Mouse (Mus musculus): ENCODE results near the gene Sik3. TPM values are rescaled to one million over a fixed set of nuclear protein-coding genes. Genes with fewer than 3 reads are reported as not detected.
"Not testable (repeated sequence)": the region's sequence is repeated elsewhere in the genome, so short reads cannot be mapped to it uniquely, and the experiment has no call there.

Sik3 gene
- polyA plus RNA-seq, 1 experiment from 2014 or later, result 10.6 TPM

GRCm38 (mm10) chr9:46122731-46123130 is 110.1 kb downstream of the Sik3 start:
- Histone ChIP-seq H3K4me1 (ENCODE audit: control insufficient read depth, insufficient read depth, low read length) (peaks cover 15% of the 10 kb centered on the region), H3K4me3 (ENCODE audit: low read depth, low read length) (no peak overlapping the region), H3K27ac (replicated peaks; ENCODE audit: low read depth, low read length) (no peak overlapping the region), H3K9ac (ENCODE audit: low read length) (no peak overlapping the region), H3K27me3 (ENCODE audit: control insufficient read depth, insufficient read depth, low read length) (no peaks in the 10 kb centered on the region), H3K36me3 (ENCODE audit: control insufficient read depth, insufficient read depth, low read length) (no peaks in the 10 kb centered on the region), H3K9me3 (ENCODE audit: control insufficient read depth, low read length) (no peaks in the 10 kb centered on the region; the same call in 1 of the 2 replicates), H3K4me2 (ENCODE audit: low read depth, severe bottlenecking) (no peak overlapping the region)
- no peak for DNase-seq (ENCODE audit: low spot score)
- WGBS, result 66% methylated on average over 9 of the region's 9 CpGs
- ATAC-seq (ENCODE audit: insufficient number of reproducible peaks, low FRiP score, low TSS enrichment, low read depth), result no peak

GRCm38 (mm10) chr9:46126295-46126694 is 113.7 kb downstream of the Sik3 start:
- H3K4me3 ChIP-seq (ENCODE audit: low read depth, low read length), result no peak overlapping the region
- DNase-seq (ENCODE audit: low spot score) (no peak), ATAC-seq (ENCODE audit: insufficient number of reproducible peaks, low FRiP score, low TSS enrichment, low read depth) (no peak)
- no peak overlapping the region for H3K4me2 ChIP-seq (ENCODE audit: low read depth, severe bottlenecking)
- peaks cover 12% of the 10 kb centered on the region for H3K4me1 ChIP-seq (ENCODE audit: control insufficient read depth, insufficient read depth, low read length)
- H3K36me3 ChIP-seq (ENCODE audit: control insufficient read depth, insufficient read depth, low read length), result no peaks in the 10 kb centered on the region
- H3K9me3 ChIP-seq (ENCODE audit: control insufficient read depth, low read length), result no peaks in the 10 kb centered on the region
- 54% methylated on average over 2 of the region's 2 CpGs for WGBS
- no peaks in the 10 kb centered on the region for H3K27me3 ChIP-seq (ENCODE audit: control insufficient read depth, insufficient read depth, low read length)
- no peak overlapping the region for H3K9ac ChIP-seq (ENCODE audit: low read length)
- H3K27ac ChIP-seq (replicated peaks; ENCODE audit: low read depth, low read length), result 0 out of 2 replicates have a peak overlapping the region, but pooled peaks have one; percentile 21

GRCm38 (mm10) chr9:46127326-46127725 is 114.7 kb downstream of the Sik3 start:
- H3K4me3 ChIP-seq (ENCODE audit: low read depth, low read length), result no peak overlapping the region
- ATAC-seq (ENCODE audit: insufficient number of reproducible peaks, low FRiP score, low TSS enrichment, low read depth) (no peak), DNase-seq (ENCODE audit: low spot score) (no peak)
- H3K9me3 ChIP-seq (ENCODE audit: control insufficient read depth, low read length), result no peaks in the 10 kb centered on the region
- no peaks in the 10 kb centered on the region for H3K27me3 ChIP-seq (ENCODE audit: control insufficient read depth, insufficient read depth, low read length)
- no peaks in the 10 kb centered on the region for H3K36me3 ChIP-seq (ENCODE audit: control insufficient read depth, insufficient read depth, low read length)
- no peak overlapping the region for H3K4me2 ChIP-seq (ENCODE audit: low read depth, severe bottlenecking)
- peaks cover 12% of the 10 kb centered on the region for H3K4me1 ChIP-seq (ENCODE audit: control insufficient read depth, insufficient read depth, low read length)
- no peak overlapping the region for H3K9ac ChIP-seq (ENCODE audit: low read length)
- H3K27ac ChIP-seq (replicated peaks; ENCODE audit: low read depth, low read length), result no peak overlapping the region
- WGBS, result 32% methylated on average over 5 of the region's 5 CpGs

- ATAC-seq (ENCODE audit: insufficient number of reproducible peaks, low FRiP score, low TSS enrichment, low read depth), result no peak
Observed at GRCm38 (mm10) chr9:46129241-46129640, 116.6 kb downstream of the Sik3 start.

GRCm38 (mm10) chr9:46132821-46133220 is 120.2 kb downstream of the Sik3 start:
- not testable (repeated sequence) for H3K9ac ChIP-seq (ENCODE audit: low read length); H3K4me1 ChIP-seq (ENCODE audit: control insufficient read depth, insufficient read depth, low read length); H3K27ac ChIP-seq (replicated peaks; ENCODE audit: low read depth, low read length); ATAC-seq (ENCODE audit: insufficient number of reproducible peaks, low FRiP score, low TSS enrichment, low read depth); DNase-seq (ENCODE audit: low spot score); H3K9me3 ChIP-seq (ENCODE audit: control insufficient read depth, low read length); H3K4me3 ChIP-seq (ENCODE audit: low read depth, low read length); H3K36me3 ChIP-seq (ENCODE audit: control insufficient read depth, insufficient read depth, low read length); H3K4me2 ChIP-seq (ENCODE audit: low read depth, severe bottlenecking); H3K27me3 ChIP-seq (ENCODE audit: control insufficient read depth, insufficient read depth, low read length)

More at GRCm38 (mm10) chr9:46129241-46129640, 116.6 kb downstream of the Sik3 start:
- Histone ChIP-seq H3K4me1 (ENCODE audit: control insufficient read depth, insufficient read depth, low read length) (peaks cover 12% of the 10 kb centered on the region), H3K4me2 (ENCODE audit: low read depth, severe bottlenecking) (no peak overlapping the region), H3K27ac (replicated peaks; ENCODE audit: low read depth, low read length) (no peak overlapping the region), H3K9me3 (ENCODE audit: control insufficient read depth, low read length) (no peaks in the 10 kb centered on the region), H3K36me3 (ENCODE audit: control insufficient read depth, insufficient read depth, low read length) (no peaks in the 10 kb centered on the region), H3K27me3 (ENCODE audit: control insufficient read depth, insufficient read depth, low read length) (no peaks in the 10 kb centered on the region), H3K9ac (ENCODE audit: low read length) (no peak overlapping the region), H3K4me3 (ENCODE audit: low read depth, low read length) (no peak overlapping the region)
- WGBS, result 85% methylated on average over 2 of the region's 2 CpGs
- no peak for DNase-seq (ENCODE audit: low spot score)

GRCm38 (mm10) chr9:46138831-46139230 is 126.2 kb downstream of the Sik3 start:
- WGBS, result 78% methylated on average over 6 of the region's 6 CpGs
- Histone ChIP-seq H3K4me1 (ENCODE audit: control insufficient read depth, insufficient read depth, low read length) (no peaks in the 10 kb centered on the region), H3K4me3 (ENCODE audit: low read depth, low read length) (no peak overlapping the region), H3K4me2 (ENCODE audit: low read depth, severe bottlenecking) (no peak overlapping the region), H3K36me3 (ENCODE audit: control insufficient read depth, insufficient read depth, low read length) (no peaks in the 10 kb centered on the region), H3K27ac (replicated peaks; ENCODE audit: low read depth, low read length) (no peak overlapping the region), H3K9me3 (ENCODE audit: control insufficient read depth, low read length) (no peaks in the 10 kb centered on the region), H3K27me3 (ENCODE audit: control insufficient read depth, insufficient read depth, low read length) (no peaks in the 10 kb centered on the region), H3K9ac (ENCODE audit: low read length) (no peak overlapping the region)
- ATAC-seq (ENCODE audit: insufficient number of reproducible peaks, low FRiP score, low TSS enrichment, low read depth) (no peak), DNase-seq (ENCODE audit: low spot score) (no peak)

GRCm38 (mm10) chr9:46140811-46141210 is 128.2 kb downstream of the Sik3 start:
- Histone ChIP-seq H3K4me3 (ENCODE audit: low read depth, low read length) (no peak overlapping the region), H3K9ac (ENCODE audit: low read length) (no peak overlapping the region), H3K36me3 (ENCODE audit: control insufficient read depth, insufficient read depth, low read length) (no peaks in the 10 kb centered on the region), H3K27ac (replicated peaks; ENCODE audit: low read depth, low read length) (no peak overlapping the region), H3K4me1 (ENCODE audit: control insufficient read depth, insufficient read depth, low read length) (no peaks in the 10 kb centered on the region), H3K27me3 (ENCODE audit: control insufficient read depth, insufficient read depth, low read length) (no peaks in the 10 kb centered on the region), H3K4me2 (ENCODE audit: low read depth, severe bottlenecking) (no peak overlapping the region), H3K9me3 (ENCODE audit: control insufficient read depth, low read length) (no peaks in the 10 kb centered on the region)
- 90% methylated on average over 1 of the region's 1 CpGs for WGBS
- DNase-seq (ENCODE audit: low spot score) (no peak), ATAC-seq (ENCODE audit: insufficient number of reproducible peaks, low FRiP score, low TSS enrichment, low read depth) (no peak)

GRCm38 (mm10) chr9:46142031-46142430 is 129.4 kb downstream of the Sik3 start:
- Histone ChIP-seq H3K27ac (replicated peaks; ENCODE audit: low read depth, low read length) (no peak overlapping the region), H3K27me3 (ENCODE audit: control insufficient read depth, insufficient read depth, low read length) (no peaks in the 10 kb centered on the region), H3K36me3 (ENCODE audit: control insufficient read depth, insufficient read depth, low read length) (no peaks in the 10 kb centered on the region), H3K9ac (ENCODE audit: low read length) (no peak overlapping the region), H3K4me3 (ENCODE audit: low read depth, low read length) (no peak overlapping the region), H3K4me1 (ENCODE audit: control insufficient read depth, insufficient read depth, low read length) (no peaks in the 10 kb centered on the region), H3K9me3 (ENCODE audit: control insufficient read depth, low read length) (no peaks in the 10 kb centered on the region), H3K4me2 (ENCODE audit: low read depth, severe bottlenecking) (no peak overlapping the region)
- ATAC-seq (ENCODE audit: insufficient number of reproducible peaks, low FRiP score, low TSS enrichment, low read depth), result no peak
- no peak for DNase-seq (ENCODE audit: low spot score)
- WGBS, result 84% methylated on average over 1 of the region's 1 CpGs

- H3K9ac ChIP-seq (ENCODE audit: low read length), result no peak overlapping the region
- H3K27ac ChIP-seq (replicated peaks; ENCODE audit: low read depth, low read length), result no peak overlapping the region
- DNase-seq (ENCODE audit: low spot score) (no peak), ATAC-seq (ENCODE audit: insufficient number of reproducible peaks, low FRiP score, low TSS enrichment, low read depth) (no peak)
- H3K27me3 ChIP-seq (ENCODE audit: control insufficient read depth, insufficient read depth, low read length), result no peaks in the 10 kb centered on the region
- H3K4me3 ChIP-seq (ENCODE audit: low read depth, low read length), result no peak overlapping the region
- 100% methylated on average over 1 of the region's 1 CpGs for WGBS
- H3K9me3 ChIP-seq (ENCODE audit: control insufficient read depth, low read length), result no peaks in the 10 kb centered on the region
- H3K4me1 ChIP-seq (ENCODE audit: control insufficient read depth, insufficient read depth, low read length), result no peaks in the 10 kb centered on the region
- no peak overlapping the region for H3K4me2 ChIP-seq (ENCODE audit: low read depth, severe bottlenecking)
- H3K36me3 ChIP-seq (ENCODE audit: control insufficient read depth, insufficient read depth, low read length), result no peaks in the 10 kb centered on the region
Observed at GRCm38 (mm10) chr9:46142492-46142891, 129.9 kb downstream of the Sik3 start.

All from limb, embryonic 11.5 days (tissue).